Mouse (Mus musculus) gastrocnemius, postnatal 10 days (tissue): ENCODE results near the gene Il1rn. TPM values are rescaled to one million over a fixed set of nuclear protein-coding genes. Genes with fewer than 3 reads are reported as not detected.

Source experiments
- DNase-seq: peaks from one replicate; pipeline ENCODE4 v3.0.0; 2021; ENCODE audit warnings: mixed read lengths
- long read RNA-seq, 2 experiments: library from polyadenylated mRNA; stranded (forward); transcript quantifications; one replicate each; pipeline ENCODE4 v2.0.0; 2021
- total RNA-seq, 2 experiments: library from RNA; stranded (reverse); gene quantifications; 2 replicates each; pipeline ENCODE4 v1.2.3; 2021

Gene Il1rn
- total RNA-seq = under 1 TPM in 1 of 2 experiments, not detected in 1; 0.43 TPM
- long read RNA-seq, experiment 1 = 0 reads
- long read RNA-seq, experiment 2, partial matches to known transcripts = 0 of 1 reads
- long read RNA-seq, experiment 2, other reads (novel, unspliced or antisense) = 0 of 1 reads

- DNase-seq = no peak
These were observed at the start of gene Il1rn for GRCm38 (mm10) chr2:24336545-24336944. Il1rn (plus strand) TSS chr2:24336853.

- no peak for DNase-seq
These were observed 45.8 kb upstream of the Il1rn start, which contains the start of gene Il1f10 for GRCm38 (mm10) chr2:24290896-24291295. Il1f10 (plus strand) TSS chr2:24291196.

- DNase-seq = no peak
These were observed 42.0 kb upstream of the Il1rn start for GRCm38 (mm10) chr2:24294616-24295015.

- peak; percentile 20 for DNase-seq
These were observed 39.8 kb upstream of the Il1rn start for GRCm38 (mm10) chr2:24296837-24297236.

- DNase-seq = no peak
These were observed 25.2 kb upstream of the Il1rn start for GRCm38 (mm10) chr2:24311302-24312001.

- no peak for DNase-seq
These were observed 19.7 kb upstream of the Il1rn start for GRCm38 (mm10) chr2:24316919-24317318.

- no peak for DNase-seq
These were observed 18.6 kb upstream of the Il1rn start for GRCm38 (mm10) chr2:24317919-24318598.

- DNase-seq = no peak
These were observed 1.3 kb upstream of the Il1rn start for GRCm38 (mm10) chr2:24335333-24335732.

GRCm38 (mm10) chr2:24341395-24341885, 4.8 kb downstream of the Il1rn start:
- no peak for DNase-seq

GRCm38 (mm10) chr2:24344619-24345018, 8.0 kb downstream of the Il1rn start:
- DNase-seq = no peak

GRCm38 (mm10) chr2:24345056-24345455, 8.4 kb downstream of the Il1rn start:
- no peak for DNase-seq

- no peak for DNase-seq
These were observed 11.3 kb downstream of the Il1rn start for GRCm38 (mm10) chr2:24347926-24348325.

- no peak for DNase-seq
These were observed 14.5 kb downstream of the Il1rn start for GRCm38 (mm10) chr2:24351159-24351558.

- DNase-seq = no peak
These were observed 16.4 kb downstream of the Il1rn start for GRCm38 (mm10) chr2:24353042-24353441.

GRCm38 (mm10) chr2:24357642-24358041, 21.0 kb downstream of the Il1rn start:
- DNase-seq = peak; percentile 7

GRCm38 (mm10) chr2:24359347-24359746, 22.7 kb downstream of the Il1rn start:
- DNase-seq = no peak

- DNase-seq = no peak
These were observed 27.2 kb downstream of the Il1rn start for GRCm38 (mm10) chr2:24363818-24364217.

- no peak for DNase-seq
These were observed 29.7 kb downstream of the Il1rn start for GRCm38 (mm10) chr2:24366214-24366975.

GRCm38 (mm10) chr2:24367030-24367894, 30.6 kb downstream of the Il1rn start, which contains the start of gene Psd4:
Psd4 (plus strand) TSS chr2:24367580.
- peak; percentile 51 for DNase-seq

- DNase-seq = no peak
These were observed 31.2 kb downstream of the Il1rn start for GRCm38 (mm10) chr2:24367895-24368261.

- no peak for DNase-seq
These were observed 42.2 kb downstream of the Il1rn start for GRCm38 (mm10) chr2:24378747-24379450.
